28 mouse cellular contexts compared by ENCODE assay signal in genomic region chr6:103832301-103832700, GRCm38 (mm10).
"Had no signal": no experiment of that assay in that cellular context is flagged by ENCODE, and none has a peak within 500 bp of the region (broad histone marks: within the 10 kb centered on the region; RNA-seq: fewer than 3 reads in every experiment).

No protein-coding gene starts in this region.

- DNase-seq: cerebellum, adult 8-10 months; cerebellum, adult 9-10 months; cerebellum, adult 9-11 months; cerebellum, postnatal 10 days; cerebellum, postnatal 14 days; cerebellum, postnatal 25 days; cerebellum, postnatal 36 days; embryo, embryonic 11 days; forebrain, postnatal 0 days; gastrocnemius, adult 2 months; gastrocnemius, postnatal 10 days; gastrocnemius, postnatal 14 days; gastrocnemius, postnatal 25 days; gastrocnemius, postnatal 36 days; heart, adult 11 months; heart, adult 18-20 months; heart, adult 2 months had no signal

- H3K27ac ChIP-seq: embryonic facial prominence, embryonic 10.5 days; embryonic facial prominence, embryonic 12.5 days; embryonic facial prominence, embryonic 13.5 days; embryonic facial prominence, embryonic 15.5 days; forebrain, embryonic 10.5 days; forebrain, embryonic 12.5 days; forebrain, embryonic 13.5 days; forebrain, embryonic 15.5 days; gastrocnemius, adult 2 months; heart, adult 2 months had no signal

- H3K4me3 ChIP-seq: embryonic facial prominence, embryonic 10.5 days; embryonic facial prominence, embryonic 12.5 days; embryonic facial prominence, embryonic 13.5 days; embryonic facial prominence, embryonic 15.5 days; erythroblast, embryonic 14.5 days; forebrain, embryonic 10.5 days; forebrain, embryonic 12.5 days; forebrain, embryonic 13.5 days; forebrain, embryonic 15.5 days; gastrocnemius, adult 2 months; heart, adult 2 months had no signal

- ATAC-seq: forebrain, embryonic 13.5 days; forebrain, embryonic 14.5 days; forebrain, embryonic 15.5 days; forebrain, embryonic 16.5 days; forebrain, postnatal 0 days had no signal

- H3K4me2 ChIP-seq: embryonic facial prominence, embryonic 12.5 days; embryonic facial prominence, embryonic 13.5 days; embryonic facial prominence, embryonic 15.5 days; forebrain, embryonic 12.5 days; forebrain, embryonic 13.5 days; forebrain, embryonic 15.5 days had no signal

- H3K36me3 ChIP-seq: embryonic facial prominence, embryonic 10.5 days; embryonic facial prominence, embryonic 12.5 days; embryonic facial prominence, embryonic 13.5 days; embryonic facial prominence, embryonic 15.5 days; forebrain, embryonic 10.5 days; forebrain, embryonic 12.5 days; forebrain, embryonic 15.5 days had no signal

- H3K27me3 ChIP-seq: embryonic facial prominence, embryonic 12.5 days; embryonic facial prominence, embryonic 15.5 days; forebrain, embryonic 12.5 days; forebrain, embryonic 13.5 days; forebrain, embryonic 15.5 days had no signal

- H3K9ac ChIP-seq: embryonic facial prominence, embryonic 12.5 days; embryonic facial prominence, embryonic 13.5 days; embryonic facial prominence, embryonic 15.5 days; forebrain, embryonic 12.5 days; forebrain, embryonic 13.5 days; forebrain, embryonic 15.5 days; forebrain, postnatal 0 days had no signal

- H3K9me3 ChIP-seq: embryonic facial prominence, embryonic 10.5 days; embryonic facial prominence, embryonic 12.5 days; embryonic facial prominence, embryonic 13.5 days; embryonic facial prominence, embryonic 15.5 days; forebrain, embryonic 10.5 days; forebrain, embryonic 12.5 days; forebrain, embryonic 13.5 days; forebrain, embryonic 15.5 days had no signal

- H3K4me1 ChIP-seq: embryonic facial prominence, embryonic 10.5 days; embryonic facial prominence, embryonic 12.5 days; embryonic facial prominence, embryonic 13.5 days; embryonic facial prominence, embryonic 15.5 days; forebrain, embryonic 10.5 days; forebrain, embryonic 12.5 days; forebrain, embryonic 13.5 days; forebrain, embryonic 15.5 days had no signal
